Mouse (Mus musculus) granulocyte monocyte progenitor cell, adult 5-6 weeks (primary cell): Measurements from ENCODE around the gene Trappc3. TPM values are rescaled to one million over a fixed set of nuclear protein-coding genes. Genes with fewer than 3 reads are reported as not detected.
"Not testable (repeated sequence)": the region's sequence is repeated elsewhere in the genome, so short reads cannot be mapped to it uniquely, and the experiment has no call there.

Experiments used
- ATAC-seq: replicated peaks from 2 replicates; pipeline ENCODE4 v1.8.0; 2016; ENCODE audit warnings: mild to moderate bottlenecking, moderate TSS enrichment, inconsistent platforms; ENCODE audit not compliant: poor library complexity, severe bottlenecking
- total RNA-seq, 2 experiments: library from RNA; stranded (forward) in 1 of 2; stranded (reverse) in 1 of 2; fragments of 200-712, 200-1000 nt in 1 of 2; fragments of >200 nt in 1 of 2; fragmentation: Nextera tagmentation in 1 of 2; gene quantifications; 2 replicates each; pipeline ENCODE4 v1.2.3; 2014 to 2017

Gene Trappc3
- total RNA-seq (2014; fragmentation: Nextera tagmentation) (46.2 and 55.5 TPM in 2 replicates), total RNA-seq (2017) (48.4 and 54.8 TPM in 2 replicates)

DNA sequence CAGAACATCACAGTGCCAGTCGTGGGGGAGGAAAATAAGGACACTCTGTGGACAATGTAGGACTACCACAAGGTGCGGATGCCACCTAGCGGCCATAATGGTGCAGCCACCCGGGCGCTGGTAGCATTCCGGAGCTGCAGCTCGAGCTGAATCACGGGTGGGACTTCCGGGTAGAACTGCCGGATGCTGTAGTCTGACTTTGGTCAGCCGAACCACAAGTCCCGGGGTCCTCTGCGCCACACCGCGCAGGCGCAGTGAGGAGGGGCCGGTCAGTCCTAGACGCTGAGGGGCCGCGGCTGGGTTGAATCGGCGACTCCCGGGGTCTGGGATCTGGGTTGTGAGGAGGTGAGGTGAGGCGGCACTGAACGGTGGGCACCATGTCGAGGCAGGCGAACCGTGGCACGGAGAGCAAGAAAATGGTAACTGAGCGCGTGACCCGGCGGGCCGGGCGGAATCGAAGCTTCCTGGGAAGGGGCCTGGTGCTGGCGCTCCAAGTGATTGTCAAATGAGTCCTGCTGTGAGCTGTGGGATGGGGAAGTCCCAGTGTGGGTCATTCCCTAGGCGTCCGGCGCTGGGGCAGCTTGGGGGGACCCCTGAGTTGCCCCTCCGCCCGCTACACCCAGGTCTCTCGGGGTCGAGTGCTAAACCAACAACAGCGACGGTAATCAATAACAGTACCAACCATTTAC is at the start of gene Trappc3:
Trappc3 (plus strand) TSS at position 207 of the 689 bp plus-strand sequence.
- ATAC-seq: peak; percentile 74

DNA sequence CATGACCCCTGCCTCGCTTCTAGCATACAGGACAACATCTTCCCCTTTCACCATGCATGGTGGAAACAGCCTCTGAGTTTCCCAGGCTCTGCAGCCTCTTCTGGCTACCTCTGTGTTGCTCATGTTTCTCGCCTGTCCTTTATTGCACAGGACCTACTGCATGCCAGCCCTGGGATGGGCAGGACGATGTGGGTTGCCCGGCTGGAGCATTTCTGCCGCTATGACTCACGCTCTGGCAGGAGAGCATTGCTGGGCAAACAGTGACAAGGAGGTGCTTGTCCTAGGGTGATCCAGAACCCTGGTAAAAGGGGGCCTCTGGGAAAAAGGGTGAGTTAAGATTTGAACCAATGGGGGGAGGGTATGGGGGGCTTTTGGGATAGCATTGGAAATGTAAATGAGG is 44.4 kb upstream of the Trappc3 start:
- no peak for ATAC-seq

DNA sequence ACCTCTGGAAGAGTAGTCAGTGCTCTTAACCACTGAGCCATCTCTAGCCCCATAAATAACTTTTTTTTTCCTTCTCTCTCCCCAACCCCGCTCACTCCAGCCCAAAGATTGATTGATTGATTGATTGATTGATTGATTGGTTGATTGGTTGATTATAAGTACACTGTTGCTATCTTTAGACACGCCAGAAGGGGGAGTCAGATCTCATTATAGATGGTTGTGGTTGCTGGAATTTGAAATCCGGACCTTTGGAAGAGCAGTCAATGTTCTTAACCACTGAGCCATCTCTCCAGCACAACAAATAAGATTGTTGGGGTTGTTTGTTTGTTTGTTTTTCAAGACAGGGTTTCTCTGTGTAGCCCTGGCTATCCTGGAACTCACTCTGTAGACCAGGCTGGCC is 42.6 kb upstream of the Trappc3 start:
- not testable (repeated sequence) for ATAC-seq

DNA sequence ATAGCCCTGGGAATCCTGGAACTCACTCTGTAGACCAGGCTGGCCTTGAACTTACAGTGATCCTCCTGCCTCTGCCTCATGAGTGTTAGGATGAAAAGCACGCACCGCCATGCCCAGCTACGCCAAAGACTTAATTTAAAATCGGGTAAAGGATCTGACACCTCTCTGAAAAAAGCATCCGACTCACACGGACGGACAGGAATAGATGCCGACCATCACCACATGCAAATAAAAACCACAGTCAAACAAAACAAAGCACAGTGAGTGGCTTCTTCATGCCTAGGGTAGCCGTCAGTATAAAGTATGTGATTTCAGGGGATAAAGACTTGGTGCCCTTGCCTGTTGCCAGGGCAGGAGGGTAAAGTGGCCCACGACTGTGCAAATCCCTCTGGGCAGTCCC is 42.1 kb upstream of the Trappc3 start:
- no peak for ATAC-seq

DNA sequence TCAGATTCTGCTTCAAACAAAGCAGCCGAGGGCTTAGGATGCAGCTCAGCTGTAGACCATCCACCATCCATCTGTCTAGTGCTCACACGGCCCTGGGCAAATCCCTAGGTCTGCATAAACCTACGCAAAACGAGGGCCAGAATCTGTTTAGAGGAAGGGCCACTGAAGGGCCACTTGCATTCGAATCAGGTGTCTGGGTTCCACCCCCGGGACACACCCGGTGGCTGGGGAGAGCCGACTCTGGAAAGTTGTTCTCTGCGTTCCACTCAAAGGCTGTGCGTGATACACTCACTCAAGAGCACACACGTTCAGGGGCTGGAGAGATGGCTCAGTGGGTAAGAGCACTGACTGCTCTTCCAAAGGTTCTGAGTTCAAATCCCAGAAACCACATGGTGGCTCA is 39.5 kb upstream of the Trappc3 start:
- ATAC-seq: no peak

DNA sequence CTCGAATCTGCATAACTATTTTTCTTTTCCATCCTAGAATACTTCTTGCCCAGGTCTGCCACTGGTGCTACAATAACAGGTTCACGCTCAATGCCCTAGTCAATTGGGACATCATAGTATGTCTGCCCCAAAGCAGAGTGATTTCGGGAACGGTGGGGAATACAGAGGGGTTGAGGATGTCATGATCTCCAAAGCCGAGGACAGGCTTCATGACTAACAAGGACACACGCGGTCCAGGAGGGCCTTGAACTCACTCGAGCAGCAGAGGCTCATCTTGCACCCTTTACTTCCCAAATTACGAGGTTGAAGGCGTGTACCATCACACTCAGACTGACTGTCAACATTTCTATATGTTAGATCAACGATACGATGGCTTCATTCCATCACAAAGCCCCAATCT is 35.5 kb upstream of the Trappc3 start:
- peak; percentile 15; the same call in 1 of the 2 replicates for ATAC-seq

DNA sequence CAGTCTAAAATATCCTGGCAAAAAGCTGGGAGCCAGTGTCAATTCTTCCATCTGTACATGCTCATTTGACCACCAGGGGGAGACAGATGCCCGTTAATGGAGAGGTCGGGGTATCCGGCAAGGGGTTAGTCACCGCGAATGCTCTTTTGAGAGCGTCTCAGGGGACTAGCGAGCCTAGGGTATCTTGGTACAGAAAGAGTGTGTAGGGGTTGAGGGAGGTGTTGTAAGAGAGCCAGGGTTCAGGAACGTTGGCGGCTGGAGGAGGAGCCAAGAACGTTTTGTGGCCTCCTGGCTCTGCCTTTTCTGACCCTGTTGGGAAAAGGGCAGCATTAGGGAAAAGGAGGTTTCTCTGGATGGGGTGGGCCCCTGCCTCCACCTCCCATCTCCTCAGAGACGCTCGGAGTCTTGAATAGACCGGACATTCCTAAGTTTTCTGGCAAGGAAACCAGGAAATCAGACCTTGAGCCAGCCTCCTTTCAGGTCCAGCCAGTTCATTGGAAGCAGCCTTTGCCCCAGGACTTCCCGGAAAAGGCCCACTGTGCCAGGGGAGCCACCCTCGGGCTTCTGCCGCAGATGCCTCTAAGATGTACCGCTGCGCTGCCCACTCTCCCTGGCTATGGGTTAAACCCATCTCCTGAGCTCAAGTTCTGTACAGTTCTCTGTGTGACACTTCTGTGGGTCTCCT is 34.9 kb upstream of the Trappc3 start:
- ATAC-seq: peak; percentile 95

DNA sequence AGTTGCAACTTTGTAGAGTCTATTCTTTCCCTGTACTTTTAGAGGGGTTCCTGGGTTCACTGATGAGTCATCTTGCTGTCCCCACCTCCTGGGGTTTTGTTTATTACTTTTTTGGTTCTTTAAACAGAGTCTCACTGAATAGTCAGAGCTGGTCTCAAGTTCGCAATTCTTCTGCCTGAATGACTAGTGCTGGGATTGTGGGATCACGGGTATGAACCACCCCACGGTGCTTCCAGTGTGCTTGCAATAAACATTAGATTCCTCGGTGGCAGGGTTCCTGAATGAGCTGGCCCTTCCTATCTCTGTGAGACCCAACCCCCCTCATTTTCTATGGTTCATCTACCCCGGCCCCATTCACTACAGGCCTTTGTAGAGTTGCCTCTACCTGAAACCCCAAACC is 34.0 kb upstream of the Trappc3 start:
- no peak for ATAC-seq

DNA sequence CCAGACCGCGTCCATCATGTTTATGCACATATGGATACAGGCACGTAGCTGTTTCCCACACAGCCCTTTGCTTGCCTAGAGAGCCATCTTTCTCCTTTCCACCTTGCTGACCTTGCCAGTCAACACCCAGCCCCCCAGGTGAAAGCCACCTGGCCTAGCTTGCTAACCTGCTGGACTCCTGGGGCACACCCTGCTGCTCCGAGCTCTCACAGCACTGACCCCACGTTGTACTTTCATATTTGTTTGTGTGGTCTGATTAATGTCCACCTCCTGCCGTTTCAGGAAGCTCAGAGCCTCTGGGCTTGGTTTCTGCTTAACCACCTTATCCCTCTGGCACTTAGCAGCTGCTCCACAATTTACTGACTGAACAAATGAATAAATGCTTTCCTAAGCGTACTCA is 32.2 kb upstream of the Trappc3 start:
- ATAC-seq: no peak

DNA sequence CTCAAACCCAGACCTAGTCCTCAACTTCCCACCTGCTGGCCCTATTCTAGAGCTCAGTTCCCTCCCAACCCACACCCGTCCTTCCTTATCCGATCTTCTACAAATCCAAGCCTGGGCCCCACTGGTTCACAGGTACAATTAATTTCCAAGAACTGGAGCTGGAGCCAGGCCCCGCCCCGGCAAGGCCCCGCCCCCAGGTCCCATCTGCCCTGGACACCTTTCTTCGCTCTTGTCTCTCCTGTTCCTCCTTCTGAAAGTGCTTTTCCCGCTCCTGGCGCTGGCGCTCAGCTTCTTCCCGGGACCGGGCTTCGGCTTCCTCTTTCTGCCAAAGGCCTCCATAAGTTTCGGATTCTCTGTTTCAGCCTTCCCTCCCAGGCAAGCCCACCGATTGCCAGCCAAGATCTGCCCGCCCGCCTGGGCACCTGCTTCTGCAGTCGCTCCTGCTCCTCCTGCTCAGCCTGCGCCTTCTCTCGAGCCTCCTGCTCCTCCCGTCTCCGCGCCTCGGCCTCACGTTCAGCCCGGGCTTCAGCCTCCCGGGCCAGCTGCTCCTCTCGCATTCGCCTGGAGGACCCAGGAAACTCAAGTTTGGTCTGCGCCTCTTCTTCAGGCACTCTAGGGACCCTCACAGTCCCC is 28.3 kb upstream of the Trappc3 start:
- no peak for ATAC-seq

DNA sequence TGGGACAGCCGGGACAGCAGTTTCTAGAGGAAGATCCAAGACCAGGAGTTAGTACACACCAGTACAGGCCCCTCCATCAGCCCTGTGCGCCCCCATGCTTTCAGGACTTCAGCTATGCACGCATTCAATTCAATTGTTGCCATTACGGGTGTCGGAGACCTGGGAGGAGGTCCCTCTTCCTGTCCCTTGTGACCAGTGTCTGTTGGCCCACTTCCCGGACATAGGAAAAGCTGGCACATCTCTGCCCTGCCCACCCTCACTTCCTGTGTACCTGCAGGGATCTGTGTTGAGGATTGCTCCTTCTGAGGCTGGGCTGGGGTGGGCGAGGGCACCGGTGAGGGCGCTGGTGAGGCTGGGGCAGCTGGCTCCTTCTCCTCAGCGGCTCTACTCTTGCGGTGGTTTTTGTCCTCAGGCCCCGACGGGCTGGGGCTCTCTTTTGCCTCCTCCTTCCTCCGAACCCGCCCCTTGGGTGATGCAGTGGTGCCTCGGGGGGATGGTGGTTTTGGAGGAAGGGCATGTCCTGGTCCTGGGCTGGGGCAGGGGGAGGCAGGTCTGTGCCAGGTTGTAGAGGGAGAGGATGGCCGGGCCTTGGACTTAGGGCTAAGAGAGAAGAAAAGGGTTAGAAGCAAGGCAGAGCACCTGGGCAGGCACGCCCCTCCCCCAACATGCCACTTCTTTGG is 27.5 kb upstream of the Trappc3 start:
- ATAC-seq: no peak

DNA sequence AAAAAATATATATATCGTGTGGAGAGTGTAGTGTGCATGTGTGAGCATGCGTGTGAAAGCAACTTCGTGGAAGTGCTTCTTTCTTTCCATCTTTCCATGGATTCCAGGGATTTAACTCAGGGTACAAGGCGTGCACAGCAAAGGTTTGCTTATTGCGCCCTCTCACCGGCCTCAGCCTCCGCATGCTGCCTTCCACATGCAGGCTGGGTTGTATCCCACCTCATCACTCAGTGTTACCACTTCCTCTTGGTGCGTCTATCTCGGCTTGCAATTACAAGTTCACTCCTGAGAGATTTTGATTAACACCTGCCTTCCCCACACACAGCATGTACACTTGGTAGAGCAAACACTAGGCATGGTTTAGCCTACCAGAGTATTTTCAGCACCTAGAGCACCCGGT is 26.9 kb upstream of the Trappc3 start:
- no peak for ATAC-seq

DNA sequence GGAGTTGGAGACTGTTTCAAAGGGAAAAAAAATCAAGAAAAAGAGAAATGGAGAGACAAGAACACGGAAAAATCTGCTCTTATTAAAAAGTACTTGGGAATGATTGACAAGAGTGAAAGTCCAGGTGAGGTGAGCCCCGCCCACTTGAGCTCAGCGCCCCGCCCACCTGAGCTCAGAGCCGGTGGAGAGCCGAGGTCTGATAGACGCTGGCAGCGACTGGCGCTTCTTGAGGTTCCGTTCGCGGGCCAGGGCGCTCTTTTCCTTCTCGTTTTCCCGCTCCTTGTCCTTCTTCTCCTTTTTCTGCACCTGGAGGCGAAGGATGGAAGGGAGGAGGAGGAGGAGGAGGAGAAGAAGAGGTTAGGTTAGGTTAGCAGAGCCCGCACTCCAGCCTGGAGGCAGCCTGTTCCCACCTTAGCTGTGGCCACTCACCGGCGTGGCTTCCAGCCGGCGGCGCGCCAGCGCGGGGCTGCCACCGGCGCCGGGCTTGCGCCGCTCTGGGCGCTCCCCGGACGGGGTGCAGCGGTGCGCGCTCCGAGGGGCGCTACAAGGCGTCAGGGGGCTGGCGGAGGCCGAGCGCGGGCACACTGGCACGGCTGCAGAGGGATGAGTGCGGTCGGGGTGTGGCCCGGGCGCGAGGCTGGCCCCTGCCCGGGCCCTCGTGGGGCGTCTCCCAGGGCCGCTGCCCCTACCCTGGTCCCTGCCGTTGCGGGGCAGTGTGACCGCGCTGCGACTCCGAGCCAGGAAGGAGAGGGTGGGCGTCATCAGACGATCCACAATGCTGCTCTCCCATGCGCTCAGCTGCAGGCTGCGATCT is 25.5 kb upstream of the Trappc3 start:
- no peak for ATAC-seq

DNA sequence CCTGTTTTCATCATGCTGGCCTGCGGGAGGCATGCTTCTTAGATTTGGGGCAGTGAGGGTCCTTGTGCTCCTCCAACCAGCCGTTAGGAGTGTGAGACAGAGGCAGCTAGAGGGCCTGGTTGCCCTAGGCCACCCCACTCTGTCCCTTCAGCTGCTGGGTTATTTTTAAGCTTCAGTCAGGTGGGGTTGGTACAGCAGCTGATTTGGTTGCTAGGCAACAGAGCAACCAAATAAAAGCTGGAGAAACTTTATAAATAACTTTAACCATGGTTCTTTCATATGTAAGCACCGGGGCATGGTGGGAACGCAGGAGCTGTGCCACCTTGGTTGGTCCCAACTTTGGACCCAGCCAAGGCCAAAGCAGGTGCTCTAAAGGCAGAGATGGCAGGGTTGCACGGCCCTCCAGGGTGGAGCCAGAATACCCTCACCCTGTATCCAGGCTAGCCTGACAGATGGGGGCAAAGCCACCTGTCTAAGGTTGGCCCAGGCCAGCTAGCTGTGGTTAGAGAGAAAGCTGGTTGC is 24.3 kb upstream of the Trappc3 start:
- no peak for ATAC-seq

DNA sequence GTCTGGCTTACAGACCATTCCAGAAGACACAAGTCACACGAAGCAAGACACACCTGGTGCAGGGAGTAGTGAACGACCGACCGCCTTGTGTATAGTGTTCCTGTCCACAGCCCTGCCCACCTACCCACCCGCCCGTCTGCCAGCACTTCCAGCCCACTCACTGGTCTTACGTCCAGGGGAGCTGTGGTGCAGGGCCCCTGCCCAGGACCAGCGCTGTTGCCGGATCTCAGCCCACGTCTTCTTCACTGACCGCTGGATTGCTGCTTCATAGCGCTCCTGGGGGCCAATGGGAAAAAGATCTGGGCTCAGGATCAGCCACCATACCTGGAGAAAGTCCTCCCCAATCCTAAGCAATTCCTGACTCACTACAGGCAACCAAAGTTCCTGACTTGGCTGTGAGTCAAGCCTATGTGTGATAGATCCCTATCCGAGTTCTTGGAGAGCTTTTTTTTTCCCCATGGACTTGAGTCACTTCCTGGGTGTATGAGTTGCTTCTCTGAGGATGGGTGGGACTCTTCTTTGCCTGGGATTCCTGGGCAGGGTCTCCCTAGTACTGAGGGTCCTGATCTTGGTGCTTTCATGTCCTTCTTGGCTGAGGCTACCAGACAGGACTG is 22.2 kb upstream of the Trappc3 start:
- ATAC-seq: no peak

DNA sequence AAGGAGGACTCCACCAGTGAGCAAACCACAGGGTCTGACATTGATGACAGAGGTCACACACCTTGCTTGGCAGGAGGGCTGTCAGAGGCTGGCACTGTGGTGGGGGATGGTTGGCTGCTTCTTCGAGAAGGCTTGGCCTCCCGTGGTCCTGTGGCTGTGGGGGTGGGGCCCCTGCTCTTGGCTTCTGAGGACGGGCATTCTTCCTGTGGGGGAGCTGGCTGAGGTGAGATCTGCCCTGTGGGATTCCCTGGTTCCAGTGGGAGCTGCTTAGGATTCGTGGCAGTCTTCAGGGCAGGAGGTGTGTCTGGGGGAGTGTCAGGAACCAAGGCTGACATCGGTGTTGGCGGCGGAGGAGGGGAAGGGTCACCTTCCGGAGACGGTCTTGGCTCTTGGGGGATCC is 20.2 kb upstream of the Trappc3 start:
- ATAC-seq: no peak

DNA sequence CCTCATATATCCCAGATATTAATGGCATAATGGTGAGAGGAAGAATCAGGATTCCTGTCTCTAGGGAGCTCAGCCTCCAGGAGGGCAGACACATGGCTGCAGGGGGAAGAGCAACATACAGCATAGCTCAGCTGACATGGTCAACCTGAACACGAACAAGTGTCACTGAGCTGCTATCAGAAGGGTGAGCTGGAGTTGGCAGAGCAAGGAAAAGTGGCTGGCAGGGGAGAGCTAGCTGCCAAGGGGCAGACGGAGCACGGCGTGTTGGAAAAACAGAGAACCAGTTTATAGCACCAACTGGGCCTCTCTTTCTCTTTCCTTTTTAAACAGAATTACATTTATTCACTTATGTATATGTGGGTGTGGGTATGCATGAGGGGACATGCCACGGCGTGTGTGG is 19.6 kb upstream of the Trappc3 start:
- no peak for ATAC-seq

DNA sequence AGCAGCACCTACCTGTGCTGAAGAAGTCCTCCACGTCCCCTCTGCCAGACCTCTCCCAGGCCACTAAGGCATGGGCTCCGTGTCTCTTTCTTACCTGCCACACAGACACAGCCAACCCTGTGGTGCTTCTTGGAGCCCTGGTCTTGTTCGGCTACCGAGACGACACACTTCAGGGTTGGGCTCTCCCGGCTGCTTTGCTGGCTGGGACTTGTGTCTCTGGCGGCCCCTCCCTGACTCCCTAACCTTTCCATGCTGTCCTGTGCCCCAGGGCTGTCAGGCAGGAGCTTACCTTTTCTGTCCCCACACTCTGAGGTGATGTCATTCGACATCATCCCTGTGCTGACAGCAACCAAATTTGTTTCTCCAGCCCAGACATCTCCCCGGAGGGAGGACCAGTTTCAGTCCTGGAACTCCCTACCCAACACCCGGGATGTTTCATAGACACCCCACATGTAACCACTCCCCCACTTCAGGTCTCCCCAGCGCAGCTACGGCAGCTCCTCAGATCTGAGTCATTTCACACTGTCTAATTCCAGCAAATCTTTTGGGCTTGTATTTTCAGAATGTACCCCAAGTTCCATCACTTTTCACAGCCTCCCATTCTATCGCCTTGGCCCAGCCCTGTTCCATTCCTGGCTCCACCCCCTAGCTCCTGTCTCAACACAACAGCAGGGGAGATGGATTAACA is 15.8 kb upstream of the Trappc3 start:
- no peak for ATAC-seq

DNA sequence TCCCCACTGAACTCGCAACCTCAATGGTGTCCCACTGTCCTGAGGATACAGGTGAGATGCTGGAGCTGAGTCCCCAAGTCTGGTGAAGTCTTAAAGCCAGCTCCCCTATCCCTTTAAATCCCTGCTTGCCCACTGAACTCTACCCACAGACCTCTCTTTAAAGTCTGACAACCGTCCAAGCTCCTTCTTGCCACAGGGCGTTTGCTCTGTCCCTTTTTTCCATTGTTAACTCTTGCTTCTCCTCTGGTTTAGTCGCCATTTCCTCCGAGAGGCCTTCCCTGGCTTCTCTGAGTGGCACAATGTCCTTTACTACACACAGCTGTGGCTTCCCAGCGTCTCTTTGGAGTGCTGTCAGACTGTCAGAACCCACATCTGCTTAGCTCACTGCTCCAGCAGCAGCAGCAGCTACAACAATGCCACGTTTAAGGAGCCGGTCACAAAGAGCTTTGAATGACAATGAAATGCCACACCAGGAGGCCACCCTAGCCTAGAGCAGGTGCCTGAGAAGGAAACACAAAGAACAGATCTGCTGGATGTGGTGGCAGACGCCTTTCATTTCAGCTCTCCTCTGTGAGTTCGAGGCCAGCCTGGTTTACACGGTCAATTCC is 13.8 kb upstream of the Trappc3 start:
- ATAC-seq: no peak
